Mouse (Mus musculus) T-helper 17 cell (primary cell): ENCODE results near the gene Necap2.

Experiments used
- in situ Hi-C, 2 experiments: fragments of 300-600 bp; cut with MboI, MseI; formaldehyde crosslinking; loops; 1 replicate in 1 of 2; 2 replicates in 1 of 2; pipeline ENCODE4 v1.15.1; 2025; ENCODE audit warnings: high pct_unique_total_duplicates in 2 of 2

Necap2 gene

GRCm38 (mm10) chr4:141074109-141074508, 4.0 kb downstream of the Necap2 start:
- in situ Hi-C loops: no loop called here

GRCm38 (mm10) chr4:141073661-141074060, 4.5 kb downstream of the Necap2 start:
- in situ Hi-C loops: no loop called here

GRCm38 (mm10) chr4:141072502-141072901, 5.7 kb downstream of the Necap2 start:
- in situ Hi-C loops: no loop called here

GRCm38 (mm10) chr4:141069731-141070130, 8.4 kb downstream of the Necap2 start:
- in situ Hi-C loops: no loop called here

GRCm38 (mm10) chr4:141068655-141069054, 9.5 kb downstream of the Necap2 start:
- in situ Hi-C loops: no loop called here

GRCm38 (mm10) chr4:141067516-141068046, 10.6 kb downstream of the Necap2 start:
- in situ Hi-C loops: no loop called here

- in situ Hi-C loops: no loop called here
These were observed 11.2 kb downstream of the Necap2 start for GRCm38 (mm10) chr4:141066709-141067515.

GRCm38 (mm10) chr4:141065123-141065522, 13.0 kb downstream of the Necap2 start:
- in situ Hi-C loops: no loop called here

GRCm38 (mm10) chr4:141064104-141064659, 14.0 kb downstream of the Necap2 start:
- in situ Hi-C loops: loop anchor here in 1 of 2 experiments (5.0 kb wide), 1 partner anchor 77 kb away; the partner anchor contains the start of gene Atp13a2

GRCm38 (mm10) chr4:141060426-141061301, 17.5 kb downstream of the Necap2 start, which contains the start of gene Crocc:
TSS of gene Crocc (minus strand) at chr4:141060550.
- in situ Hi-C loops: loop anchor here in 1 of 2 experiments (5.0 kb wide), 1 partner anchor 73 kb away; the partner anchor contains the start of gene Atp13a2

GRCm38 (mm10) chr4:141059616-141060425, 18.3 kb downstream of the Necap2 start:
- in situ Hi-C loops: loop anchor here in 1 of 2 experiments (5.0 kb wide), 1 partner anchor 73 kb away; the partner anchor contains the start of gene Atp13a2

- in situ Hi-C loops: no loop called here
These were observed 19.3 kb downstream of the Necap2 start for GRCm38 (mm10) chr4:141058835-141059234.

- in situ Hi-C loops: no loop called here
These were observed 21.2 kb downstream of the Necap2 start for GRCm38 (mm10) chr4:141056970-141057369.

GRCm38 (mm10) chr4:141053568-141054161, 24.5 kb downstream of the Necap2 start:
- in situ Hi-C loops: no loop called here

- in situ Hi-C loops: no loop called here
These were observed 25.0 kb downstream of the Necap2 start for GRCm38 (mm10) chr4:141053138-141053537.

- in situ Hi-C loops: no loop called here
These were observed 25.7 kb downstream of the Necap2 start for GRCm38 (mm10) chr4:141052442-141052841.

GRCm38 (mm10) chr4:141049476-141049835, 28.7 kb downstream of the Necap2 start:
- in situ Hi-C loops: no loop called here

- in situ Hi-C loops: no loop called here
These were observed 29.2 kb downstream of the Necap2 start for GRCm38 (mm10) chr4:141048810-141049475.

GRCm38 (mm10) chr4:141044816-141045215, 33.3 kb downstream of the Necap2 start:
- in situ Hi-C loops: no loop called here

GRCm38 (mm10) chr4:141041117-141041516, 37.0 kb downstream of the Necap2 start:
- in situ Hi-C loops: no loop called here
